Mouse (Mus musculus) ES-E14 (cell line): Measurements from ENCODE around the gene Timp4. TPM values are rescaled to one million over a fixed set of nuclear protein-coding genes. Genes with fewer than 3 reads are reported as not detected.

Experiments
- DNase-seq: peaks from one replicate; pipeline ENCODE4 v3.0.0-alpha.2; 2013; ENCODE audit warnings: low read depth, low spot score
- H3K27ac ChIP-seq: 2 replicates; pipeline ENCODE4 v1.5.1; 2012; ENCODE audit warnings: low read depth, mild to moderate bottlenecking, low read length, moderate library complexity, mixed read lengths; ENCODE audit not compliant: poor library complexity, insufficient read depth, severe bottlenecking
- H3K36me3 ChIP-seq: 2 replicates; pipeline ENCODE4 v1.6.1; 2012; ENCODE audit warnings: mild to moderate bottlenecking, low read length, moderate library complexity, mixed read lengths; ENCODE audit not compliant: control insufficient read depth, poor library complexity, insufficient read depth, severe bottlenecking
- H3K4me1 ChIP-seq, 2 experiments: fragments of 150-350 bp in 1 of 2; sonication (generic) in 1 of 2; 2 replicates each; pipeline ENCODE4 v1.6.1; 2012; ENCODE audit warnings: low read length in 2 of 2, mild to moderate bottlenecking in 1 of 2, mixed read lengths in 1 of 2; ENCODE audit not compliant: control insufficient read depth in 2 of 2, insufficient read depth in 2 of 2, poor library complexity in 1 of 2
- H3K4me3 ChIP-seq, 2 experiments: fragments of 150-350 bp in 1 of 2; sonication (generic) in 1 of 2; 2 replicates each; pipeline ENCODE4 v1.5.1; 2012; ENCODE audit warnings: low read length in 2 of 2, low read depth in 1 of 2, mild to moderate bottlenecking in 1 of 2, mixed read lengths in 1 of 2; ENCODE audit not compliant: insufficient read depth in 1 of 2, poor library complexity in 1 of 2, severe bottlenecking in 1 of 2
- H3K9ac ChIP-seq: 2 replicates; pipeline ENCODE4 v1.6.1; 2012; ENCODE audit warnings: low read depth, mild to moderate bottlenecking, low read length, mixed read lengths; ENCODE audit not compliant: poor library complexity, insufficient read depth, severe bottlenecking
- H3K9me3 ChIP-seq: fragments of 150-350 bp; sonication (generic); 2 replicates; pipeline ENCODE4 v1.6.1; 2012; ENCODE audit warnings: low read depth, mild to moderate bottlenecking, low read length; ENCODE audit not compliant: control insufficient read depth, insufficient read depth
- CHD2 ChIP-seq: IDR thresholded peaks from 2 replicates; pipeline ENCODE4 v1.6.1; 2014; ENCODE audit warnings: mild to moderate bottlenecking, low read depth, low read length, inconsistent platforms
- HCFC1 ChIP-seq: IDR thresholded peaks from 2 replicates; pipeline ENCODE4 v1.6.1; 2012; ENCODE audit warnings: low read length, inconsistent platforms, borderline replicate concordance; ENCODE audit not compliant: insufficient read depth
- MAFK ChIP-seq: IDR thresholded peaks from 2 replicates; pipeline ENCODE4 v1.6.1; 2014; ENCODE audit warnings: mild to moderate bottlenecking, low read depth, low read length, inconsistent platforms; ENCODE audit not compliant: insufficient read depth
- ZC3H11A ChIP-seq: IDR thresholded peaks from 2 replicates; pipeline ENCODE4 v1.6.1; 2012; ENCODE audit warnings: low read depth, mild to moderate bottlenecking, inconsistent platforms, low read length, borderline replicate concordance
- ZNF384 ChIP-seq: IDR thresholded peaks from 2 replicates; pipeline ENCODE4 v1.6.1; 2012; ENCODE audit warnings: low read depth, low read length, inconsistent platforms
- in situ Hi-C, 2 experiments: fragments of 600-800 bp; cut with MboI; formaldehyde crosslinking; loops; one replicate each; pipeline ENCODE4 v1.15.1; 2025; ENCODE audit warnings: low sequenced_read_pairs in 2 of 2, inconsistent platforms in 1 of 2; ENCODE audit not compliant: unreplicated experiment in 2 of 2
- total RNA-seq: library from RNA; depleted of rRNA; stranded (reverse); fragments of 300-350 nt; gene quantifications from 2 replicates; pipeline ENCODE4 v1.2.3, GENCODE M21; 2012

Timp4 gene
- total RNA-seq, 1 experiment, result 1.0 TPM

DNA sequence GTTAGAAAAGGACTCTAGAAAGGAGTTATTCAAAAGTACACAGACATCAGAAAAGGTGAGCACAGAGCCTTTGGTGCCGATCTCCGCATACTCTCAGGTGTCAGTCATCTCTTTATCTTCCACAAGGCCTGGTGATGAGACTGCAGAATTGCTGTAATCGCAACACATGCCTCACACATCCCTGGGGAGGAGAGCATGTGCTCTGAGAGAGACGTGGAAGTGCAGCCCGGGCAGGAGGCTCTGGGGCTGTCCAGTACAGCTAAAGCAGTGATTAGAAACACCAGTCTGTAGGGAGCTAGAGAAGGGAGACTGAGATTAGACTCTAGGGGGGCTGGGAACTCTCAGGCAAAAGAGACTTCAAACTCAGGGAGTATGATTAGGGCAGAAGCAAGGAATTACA, 38.6 kb upstream of the Timp4 start:
- Histone ChIP-seq H3K9me3 (no peaks in the 10 kb centered on the region), H3K9ac (no peak overlapping the region), H3K4me1 (no peaks in the 10 kb centered on the region), H3K36me3 (no peaks in the 10 kb centered on the region), H3K4me3 (no peak overlapping the region), H3K27ac (no peak overlapping the region)
- DNase-seq, result no peak
- TF ChIP-seq CHD2, result no peak
- no peak for TF ChIP-seq MAFK
- TF ChIP-seq ZC3H11A, result no peak
- TF ChIP-seq HCFC1, result no peak
- TF ChIP-seq ZNF384, result no peak
- in situ Hi-C loops, result no loop called here

DNA sequence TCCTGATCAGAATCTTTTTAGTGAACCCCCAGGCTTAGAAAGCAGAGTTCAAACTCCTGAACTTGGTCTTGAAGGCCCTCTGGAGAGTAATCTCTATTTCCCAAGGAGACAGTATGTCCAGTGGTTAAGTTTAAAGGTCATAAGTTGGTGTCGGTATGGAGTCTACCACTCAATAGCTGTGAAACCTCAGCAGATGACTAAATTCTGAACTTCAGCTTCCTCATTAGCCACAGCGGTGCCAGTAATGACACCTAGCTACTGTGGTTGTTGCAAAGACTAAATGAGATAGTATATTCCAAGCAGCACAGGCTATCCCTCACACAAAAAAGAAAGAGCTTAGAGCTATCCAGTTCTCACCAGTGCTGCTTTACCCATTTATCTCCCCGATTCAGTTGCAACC, 36.2 kb upstream of the Timp4 start:
- in situ Hi-C loops, result no loop called here
- Histone ChIP-seq H3K9me3 (no peaks in the 10 kb centered on the region), H3K9ac (no peak overlapping the region), H3K36me3 (no peaks in the 10 kb centered on the region), H3K27ac (no peak overlapping the region), H3K4me3 (no peak overlapping the region), H3K4me1 (no peaks in the 10 kb centered on the region)
- TF ChIP-seq HCFC1 (no peak), CHD2 (no peak), ZNF384 (no peak), MAFK (no peak), ZC3H11A (no peak)
- DNase-seq, result no peak

DNA sequence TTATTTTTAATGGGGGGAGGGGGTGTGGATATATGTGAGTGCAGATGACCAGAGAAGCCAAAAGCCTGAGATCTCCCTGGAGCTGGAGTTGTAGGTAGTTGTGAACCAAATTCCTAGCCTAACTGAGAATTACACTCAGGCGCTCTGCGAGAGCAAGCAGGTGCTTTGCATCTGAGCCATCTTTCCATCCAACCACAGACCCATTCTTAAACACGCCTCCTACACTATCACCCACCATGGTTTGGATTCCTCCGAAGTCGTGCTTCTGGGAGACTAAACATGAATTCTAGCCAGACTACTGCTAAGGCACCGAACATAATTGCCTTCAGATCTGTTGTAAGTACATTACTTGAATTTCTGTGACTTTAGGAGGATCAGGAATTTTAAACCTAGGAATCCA, 34.4 kb upstream of the Timp4 start:
- Histone ChIP-seq H3K27ac (no peak overlapping the region), H3K36me3 (no peaks in the 10 kb centered on the region), H3K9ac (no peak overlapping the region), H3K9me3 (no peaks in the 10 kb centered on the region), H3K4me3 (no peak overlapping the region), H3K4me1 (no peaks in the 10 kb centered on the region)
- in situ Hi-C loops, result no loop called here
- DNase-seq, result no peak
- TF ChIP-seq ZNF384 (no peak), ZC3H11A (no peak), HCFC1 (no peak), CHD2 (no peak), MAFK (no peak)

- Histone ChIP-seq H3K36me3 (no peaks in the 10 kb centered on the region), H3K9me3 (no peaks in the 10 kb centered on the region), H3K27ac (no peak overlapping the region), H3K9ac (no peak overlapping the region), H3K4me3 (no peak overlapping the region), H3K4me1 (no peaks in the 10 kb centered on the region)
- no peak for DNase-seq
- in situ Hi-C loops, result no loop called here
- no peak for TF ChIP-seq HCFC1
Observed at GRCm38 (mm10) chr6:115284153-115284552, 32.1 kb upstream of the Timp4 start.

DNA sequence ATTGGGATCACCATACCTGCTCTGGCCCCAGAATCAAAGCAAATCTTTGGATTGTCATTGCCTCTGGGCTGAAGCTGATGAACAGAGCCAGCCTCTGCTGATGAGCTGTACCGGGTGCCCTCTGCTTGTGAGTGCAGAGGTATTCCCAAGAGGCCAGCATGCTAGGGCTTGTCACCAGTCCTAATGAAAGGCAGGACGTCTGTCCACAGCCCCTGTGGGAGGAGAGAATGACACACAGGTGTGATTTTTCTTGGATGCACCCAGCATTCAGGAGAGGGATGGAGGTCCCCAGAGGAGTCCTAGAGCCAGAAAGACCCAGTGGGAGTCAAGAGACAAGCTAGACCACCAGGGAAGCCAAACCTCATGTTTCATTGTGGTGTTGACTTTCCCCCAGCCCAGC, 27.6 kb upstream of the Timp4 start:
- H3K27ac ChIP-seq, result no peak overlapping the region
- H3K9ac ChIP-seq, result no peak overlapping the region
- no peaks in the 10 kb centered on the region for H3K36me3 ChIP-seq
- no peak for TF ChIP-seq CHD2
- no peak for TF ChIP-seq ZC3H11A
- TF ChIP-seq HCFC1, result no peak
- TF ChIP-seq ZNF384, result no peak
- no peak for DNase-seq
- in situ Hi-C loops, result no loop called here
- no peak overlapping the region for H3K4me3 ChIP-seq
- no peaks in the 10 kb centered on the region for H3K9me3 ChIP-seq
- H3K4me1 ChIP-seq, result 0 out of 4 replicates have a peak, but pooled peaks cover 0 to 2% of the 10 kb centered on the region in 2 experiments
